ENCODE assay signal across 10 mouse cellular contexts in genomic region chr1:53272646-53273045, GRCm38 (mm10). TPM values are rescaled to one million over a fixed set of nuclear protein-coding genes. Genes with fewer than 3 reads are reported as not detected.
DNase-seq lines count a peak whose midpoint lies in the region; ATAC-seq lines count a peak whose summit lies in the region.
"Had no signal": no experiment of that assay in that cellular context is flagged by ENCODE, and none has a peak within 500 bp of the region (broad histone marks: within the 10 kb centered on the region; RNA-seq: fewer than 3 reads in every experiment).

No protein-coding gene starts in this region.

- H3K9ac ChIP-seq in embryonic facial prominence, embryonic 11.5 days (replicated peaks; ENCODE audit: low read length) = no peak overlapping the region
- no peak overlapping the region for H3K9ac ChIP-seq in neural tube, embryonic 11.5 days (ENCODE audit: low read length)
- no peak overlapping the region for H3K9ac ChIP-seq in neural tube, embryonic 15.5 days (replicated peaks)
- H3K9ac ChIP-seq: liver, embryonic 15.5 days; stomach, embryonic 15.5 days had no signal

- no peak for ATAC-seq in embryonic facial prominence, embryonic 11.5 days (replicated peaks; ENCODE audit: insufficient number of reproducible peaks, low FRiP score, low TSS enrichment, low read depth)
- no peak for ATAC-seq in neural tube, embryonic 11.5 days (ENCODE audit: insufficient read depth, low FRiP score, low TSS enrichment)
- ATAC-seq in neural tube, embryonic 15.5 days (ENCODE audit: low FRiP score) = no peak
- no peak for ATAC-seq in granulocyte monocyte progenitor cell, adult 5-6 weeks (replicated peaks; ENCODE audit: poor library complexity, severe bottlenecking)

- no peaks in the 10 kb centered on the region for H3K9me3 ChIP-seq in embryonic facial prominence, embryonic 11.5 days (replicated peaks; ENCODE audit: control insufficient read depth, low read length)
- no peaks in the 10 kb centered on the region for H3K9me3 ChIP-seq in embryonic facial prominence, embryonic 10.5 days
- H3K9me3 ChIP-seq in neural tube, embryonic 11.5 days (ENCODE audit: control insufficient read depth, low read length) = no peaks in the 10 kb centered on the region
- no peaks in the 10 kb centered on the region for H3K9me3 ChIP-seq in neural tube, embryonic 15.5 days (replicated peaks)
- H3K9me3 ChIP-seq: liver, embryonic 15.5 days; stomach, embryonic 15.5 days had no signal

- peak; percentile 12 for DNase-seq in embryonic facial prominence, embryonic 11.5 days (ENCODE audit: low spot score)
- DNase-seq in embryonic facial prominence, embryonic 10.5 days (ENCODE audit: low spot score) = no peak
- peak; percentile 14 for DNase-seq in neural tube, embryonic 11.5 days (ENCODE audit: low spot score)
- DNase-seq in embryo, embryonic 10 days (ENCODE audit: low spot score) = peak; percentile 29
- peak; percentile 8 to 65 for DNase-seq in layer of hippocampus, adult 18-20 months (ENCODE audit: low spot score in 2 of 2)
- peak; percentile 14 for DNase-seq in retina, postnatal 7 days (ENCODE audit: low read depth, low spot score)

- H3K27ac ChIP-seq in embryonic facial prominence, embryonic 11.5 days (replicated peaks; ENCODE audit: low read depth, low read length) = no peak overlapping the region
- no peak overlapping the region for H3K27ac ChIP-seq in embryonic facial prominence, embryonic 10.5 days (replicated peaks)
- H3K27ac ChIP-seq in neural tube, embryonic 11.5 days (ENCODE audit: low read depth, low read length) = no peak overlapping the region
- no peak overlapping the region for H3K27ac ChIP-seq in neural tube, embryonic 15.5 days (replicated peaks)
- H3K27ac ChIP-seq: liver, embryonic 15.5 days; stomach, embryonic 15.5 days had no signal

- no peak overlapping the region for H3K4me3 ChIP-seq in embryonic facial prominence, embryonic 11.5 days (ENCODE audit: low read depth, low read length)
- no peak overlapping the region for H3K4me3 ChIP-seq in embryonic facial prominence, embryonic 10.5 days
- no peak overlapping the region for H3K4me3 ChIP-seq in neural tube, embryonic 11.5 days (ENCODE audit: low read depth, low read length)
- no peak overlapping the region for H3K4me3 ChIP-seq in neural tube, embryonic 15.5 days (replicated peaks)
- H3K4me3 ChIP-seq: liver, embryonic 15.5 days; stomach, embryonic 15.5 days had no signal

- no peak overlapping the region for H3K4me2 ChIP-seq in embryonic facial prominence, embryonic 11.5 days (ENCODE audit: low read depth, low read length)
- no peak overlapping the region for H3K4me2 ChIP-seq in neural tube, embryonic 11.5 days (ENCODE audit: low read depth)
- no peak overlapping the region for H3K4me2 ChIP-seq in neural tube, embryonic 15.5 days
- H3K4me2 ChIP-seq: liver, embryonic 15.5 days; stomach, embryonic 15.5 days had no signal

- no peaks in the 10 kb centered on the region for H3K27me3 ChIP-seq in embryonic facial prominence, embryonic 11.5 days (ENCODE audit: control insufficient read depth, insufficient read depth, low read length)
- H3K27me3 ChIP-seq in embryonic facial prominence, embryonic 10.5 days (replicated peaks; ENCODE audit: low read depth, poor library complexity, severe bottlenecking) = no peaks in the 10 kb centered on the region
- H3K27me3 ChIP-seq in neural tube, embryonic 11.5 days (ENCODE audit: control insufficient read depth, insufficient read depth, low read length) = no peaks in the 10 kb centered on the region
- no peaks in the 10 kb centered on the region for H3K27me3 ChIP-seq in neural tube, embryonic 15.5 days (replicated peaks)
- H3K27me3 ChIP-seq: liver, embryonic 15.5 days; stomach, embryonic 15.5 days had no signal

- H3K4me1 ChIP-seq in embryonic facial prominence, embryonic 11.5 days (ENCODE audit: control insufficient read depth, insufficient read depth, low read length) = no peaks in the 10 kb centered on the region
- H3K4me1 ChIP-seq in embryonic facial prominence, embryonic 10.5 days = no peaks in the 10 kb centered on the region
- H3K4me1 ChIP-seq in neural tube, embryonic 11.5 days (ENCODE audit: control insufficient read depth, insufficient read depth, low read length) = no peaks in the 10 kb centered on the region
- H3K4me1 ChIP-seq in neural tube, embryonic 15.5 days = no peaks in the 10 kb centered on the region
- H3K4me1 ChIP-seq: liver, embryonic 15.5 days; stomach, embryonic 15.5 days had no signal

- no peaks in the 10 kb centered on the region for H3K36me3 ChIP-seq in embryonic facial prominence, embryonic 11.5 days (replicated peaks; ENCODE audit: control insufficient read depth, insufficient read depth, low read depth, low read length)
- peaks cover 6% of the 10 kb centered on the region for H3K36me3 ChIP-seq in embryonic facial prominence, embryonic 10.5 days (replicated peaks)
- H3K36me3 ChIP-seq in neural tube, embryonic 11.5 days (ENCODE audit: control insufficient read depth, insufficient read depth, low read length) = no peaks in the 10 kb centered on the region
- no peaks in the 10 kb centered on the region for H3K36me3 ChIP-seq in neural tube, embryonic 15.5 days
- H3K36me3 ChIP-seq: liver, embryonic 15.5 days; stomach, embryonic 15.5 days had no signal

RNA-seq across cellular contexts. Expression of gene Pms1, which starts 24.2 kb away (rescaled TPM):
- 21.6 and 25.9 TPM in 2 replicates for polyA plus RNA-seq in embryonic facial prominence, embryonic 11.5 days (2014; fragmentation: Nextera tagmentation; extraction: Ambion mirVana)
- 23.6 and 26.1 TPM in 2 replicates for polyA plus RNA-seq in embryonic facial prominence, embryonic 10.5 days (2016; fragmentation: Nextera tagmentation; extraction: Ambion mirVana)
- polyA plus RNA-seq in neural tube, embryonic 11.5 days (2014; fragmentation: Nextera tagmentation; extraction: Ambion mirVana) = 18.6 and 21.5 TPM in 2 replicates
- polyA plus RNA-seq in neural tube, embryonic 15.5 days (2015; fragmentation: Nextera tagmentation; extraction: Ambion mirVana) = 10.1 and 13.4 TPM in 2 replicates
- 10 to 100 TPM; 31.3 to 37.6 TPM for total RNA-seq in layer of hippocampus, adult 18-20 months (2021)
- total RNA-seq in granulocyte monocyte progenitor cell, adult 5-6 weeks (2014; fragmentation: Nextera tagmentation) = 19.1 and 21.7 TPM in 2 replicates
- 12.3 and 13.7 TPM in 2 replicates for total RNA-seq in granulocyte monocyte progenitor cell, adult 5-6 weeks (2017)

RNA-seq across cellular contexts. Expression of gene Ormdl1, which starts 24.2 kb away (rescaled TPM):
- 71.7 and 72.1 TPM in 2 replicates for polyA plus RNA-seq in embryonic facial prominence, embryonic 11.5 days (2014; fragmentation: Nextera tagmentation; extraction: Ambion mirVana)
- 61.5 and 69.4 TPM in 2 replicates for polyA plus RNA-seq in embryonic facial prominence, embryonic 10.5 days (2016; fragmentation: Nextera tagmentation; extraction: Ambion mirVana)
- 83.7 and 87.4 TPM in 2 replicates for polyA plus RNA-seq in neural tube, embryonic 11.5 days (2014; fragmentation: Nextera tagmentation; extraction: Ambion mirVana)
- 42.7 and 45.2 TPM in 2 replicates for polyA plus RNA-seq in neural tube, embryonic 15.5 days (2015; fragmentation: Nextera tagmentation; extraction: Ambion mirVana)
- total RNA-seq in layer of hippocampus, adult 18-20 months (2021) = 10 to 100 TPM; 10.0 to 11.2 TPM
- 26.7 and 28.7 TPM in 2 replicates for total RNA-seq in granulocyte monocyte progenitor cell, adult 5-6 weeks (2014; fragmentation: Nextera tagmentation)
- total RNA-seq in granulocyte monocyte progenitor cell, adult 5-6 weeks (2017) = 26.9 and 32.7 TPM in 2 replicates

RNA-seq across cellular contexts. Expression of gene Gm28778, which starts 24.3 kb away (rescaled TPM):
- not detected in 2 replicates for polyA plus RNA-seq in embryonic facial prominence, embryonic 11.5 days (2014; fragmentation: Nextera tagmentation; extraction: Ambion mirVana)
- not detected in 2 replicates for polyA plus RNA-seq in embryonic facial prominence, embryonic 10.5 days (2016; fragmentation: Nextera tagmentation; extraction: Ambion mirVana)
- polyA plus RNA-seq in neural tube, embryonic 11.5 days (2014; fragmentation: Nextera tagmentation; extraction: Ambion mirVana) = not detected in 2 replicates
- polyA plus RNA-seq in neural tube, embryonic 15.5 days (2015; fragmentation: Nextera tagmentation; extraction: Ambion mirVana) = not detected in 2 replicates
- under 1 TPM in 1 of 2 experiments, not detected in 1; 0.66 TPM for total RNA-seq in layer of hippocampus, adult 18-20 months (2021)
- 2.6 TPM in 1 of 2 replicates, not detected in the other for total RNA-seq in granulocyte monocyte progenitor cell, adult 5-6 weeks (2014; fragmentation: Nextera tagmentation)
- not detected in 2 replicates for total RNA-seq in granulocyte monocyte progenitor cell, adult 5-6 weeks (2017)
- polyA plus RNA-seq: liver, embryonic 15.5 days; stomach, embryonic 15.5 days had no signal

RNA-seq across cellular contexts. Expression of gene Osgepl1, which starts 40.8 kb away (rescaled TPM):
- polyA plus RNA-seq in embryonic facial prominence, embryonic 11.5 days (2014; fragmentation: Nextera tagmentation; extraction: Ambion mirVana) = 25.6 and 26.6 TPM in 2 replicates
- polyA plus RNA-seq in embryonic facial prominence, embryonic 10.5 days (2016; fragmentation: Nextera tagmentation; extraction: Ambion mirVana) = 25.4 and 25.5 TPM in 2 replicates
- polyA plus RNA-seq in neural tube, embryonic 11.5 days (2014; fragmentation: Nextera tagmentation; extraction: Ambion mirVana) = 26.8 and 30.1 TPM in 2 replicates
- polyA plus RNA-seq in neural tube, embryonic 15.5 days (2015; fragmentation: Nextera tagmentation; extraction: Ambion mirVana) = 21.3 and 21.8 TPM in 2 replicates
- 10 to 100 TPM; 16.2 to 19.0 TPM for total RNA-seq in layer of hippocampus, adult 18-20 months (2021)
- 14.1 and 16.6 TPM in 2 replicates for total RNA-seq in granulocyte monocyte progenitor cell, adult 5-6 weeks (2014; fragmentation: Nextera tagmentation)
- total RNA-seq in granulocyte monocyte progenitor cell, adult 5-6 weeks (2017) = 12.5 and 13.9 TPM in 2 replicates
